Mouse (Mus musculus) kidney, postnatal 4 days (tissue): ENCODE results near the gene Itgam.

ENCODE experiments used
- DNase-seq, 2 experiments: peaks; one replicate each; pipeline ENCODE4 v3.0.0; 2021; ENCODE audit warnings: mixed read lengths in 2 of 2

The Itgam gene

DNA sequence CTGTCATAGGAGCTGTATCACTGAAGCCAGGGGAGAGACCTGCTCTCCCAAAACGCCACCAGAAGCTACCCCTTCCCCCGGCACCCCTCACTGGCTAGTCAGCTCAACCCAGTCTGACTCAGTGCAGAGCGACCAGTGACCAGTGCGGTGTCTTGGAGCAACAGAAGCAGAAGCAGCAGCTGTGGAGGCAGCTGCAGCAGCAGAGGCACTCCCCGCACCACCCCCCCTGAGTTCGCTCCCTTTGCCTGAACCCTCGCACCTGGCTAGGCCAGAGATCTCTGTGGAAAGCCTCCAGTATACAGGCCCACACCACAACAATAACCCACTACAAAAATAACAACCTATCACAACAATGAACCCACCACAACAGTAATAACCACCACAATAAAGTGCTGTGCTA is 3.9 kb upstream of the Itgam start:
- DNase-seq, result peak in 1 of 2 experiments; percentile 2

DNA sequence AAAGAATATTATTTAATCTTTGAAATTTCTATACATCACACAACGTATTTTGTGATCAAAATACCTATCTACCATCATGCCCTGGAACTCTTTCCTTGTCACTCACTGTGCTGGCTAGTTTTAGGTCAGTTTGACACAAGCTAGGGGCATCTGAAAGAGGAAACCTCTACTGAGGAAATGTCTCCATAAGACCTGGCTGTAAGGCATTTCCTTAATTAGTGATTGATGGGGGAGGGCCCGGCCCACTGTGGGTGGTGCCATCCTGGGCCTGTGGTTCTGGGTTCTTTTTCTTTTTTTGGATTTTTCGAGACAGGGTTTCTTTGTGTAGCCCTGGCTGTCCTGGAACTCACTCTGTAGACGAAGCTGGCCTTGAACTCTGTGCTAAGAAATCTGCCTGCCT is 3.3 kb upstream of the Itgam start:
- no peak for DNase-seq

- no peak for DNase-seq
Observed at GRCm38 (mm10) chr7:128063211-128063781, 856 bp downstream of the Itgam start.

GRCm38 (mm10) chr7:128065547-128065946 is 3.1 kb downstream of the Itgam start:
- DNase-seq, result no peak

- peak in 1 of 2 experiments; percentile 10 for DNase-seq
Observed at GRCm38 (mm10) chr7:128067847-128068246, 5.4 kb downstream of the Itgam start.

DNA sequence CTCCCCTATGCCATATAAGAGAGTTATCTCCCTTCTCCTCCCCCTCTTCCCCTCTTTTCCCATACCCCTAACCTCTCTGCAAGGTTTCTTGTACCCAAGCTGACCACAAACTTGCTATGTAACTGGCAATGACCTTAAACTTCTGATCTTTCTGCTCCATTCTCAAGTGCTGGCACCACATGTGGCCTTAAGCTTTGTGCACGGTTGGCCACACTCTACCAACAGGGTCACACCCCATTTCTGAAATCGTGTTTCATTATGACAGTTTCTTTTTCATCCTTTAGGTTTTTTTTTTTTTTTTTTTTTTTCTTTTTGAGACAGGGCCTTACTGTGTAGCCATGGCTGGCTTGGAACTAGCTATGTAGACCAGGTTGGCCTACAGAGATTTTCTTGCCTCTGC is 7.4 kb downstream of the Itgam start:
- no peak for DNase-seq

GRCm38 (mm10) chr7:128071816-128072215 is 9.4 kb downstream of the Itgam start:
- DNase-seq, result no peak

DNA sequence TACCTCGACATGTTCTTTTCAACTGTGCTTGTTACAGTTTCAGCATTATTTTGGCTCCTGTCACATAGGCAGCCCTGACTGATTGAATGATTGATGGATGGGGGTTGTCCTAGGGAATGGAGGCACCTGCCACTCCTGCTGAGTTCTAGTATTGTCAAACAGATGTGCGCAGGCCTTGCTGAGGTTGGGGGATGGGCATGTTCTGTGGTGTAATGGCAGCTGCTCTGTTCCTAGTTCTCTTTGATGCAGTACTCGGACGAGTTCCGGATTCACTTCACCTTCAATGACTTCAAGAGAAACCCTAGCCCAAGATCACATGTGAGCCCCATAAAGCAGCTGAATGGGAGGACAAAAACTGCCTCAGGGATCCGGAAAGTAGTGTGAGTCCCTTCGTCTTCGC is 17.6 kb downstream of the Itgam start:
- DNase-seq, result no peak

DNA sequence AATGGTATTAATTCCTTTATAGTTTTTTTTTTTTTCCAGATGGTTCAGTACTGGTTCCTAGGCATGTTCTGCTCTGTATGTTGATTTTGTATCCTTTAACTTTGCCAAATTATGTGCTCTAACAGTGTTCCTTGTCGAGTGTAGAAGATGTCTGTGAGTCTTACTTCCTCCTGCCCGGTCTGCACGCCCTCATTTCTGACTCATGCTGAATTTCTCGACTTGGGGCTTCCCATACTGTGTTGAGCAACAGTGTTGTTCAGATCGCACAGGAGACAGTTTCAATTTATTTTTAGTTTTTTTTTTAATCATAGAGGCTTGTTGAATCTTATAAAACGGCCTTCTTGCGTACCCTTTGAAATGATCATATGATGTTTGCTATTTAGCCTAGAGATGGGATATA is 26.7 kb downstream of the Itgam start:
- no peak for DNase-seq

GRCm38 (mm10) chr7:128098135-128098534 is 35.7 kb downstream of the Itgam start:
- no peak for DNase-seq

GRCm38 (mm10) chr7:128100742-128101357 is 38.4 kb downstream of the Itgam start:
- DNase-seq, result no peak

DNA sequence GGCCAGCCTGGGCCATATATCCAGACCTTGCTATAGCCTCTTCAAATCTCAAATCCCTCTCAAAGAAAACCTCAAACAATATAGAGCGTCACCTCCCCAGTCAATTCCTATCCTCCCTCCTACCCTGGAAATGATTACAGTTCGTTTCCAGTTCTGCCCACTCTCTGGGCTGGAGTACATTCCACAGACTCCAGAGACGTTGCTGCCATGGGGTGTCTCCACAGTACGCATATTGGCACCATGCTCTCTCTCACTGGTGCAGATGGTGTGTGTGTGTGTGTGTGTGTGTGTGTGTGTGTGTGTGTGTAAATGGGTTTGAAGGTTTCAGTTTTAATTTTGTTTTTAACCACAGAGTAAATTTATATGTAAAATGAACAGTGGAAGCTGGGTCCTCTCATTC is 42.8 kb downstream of the Itgam start:
- no peak for DNase-seq

GRCm38 (mm10) chr7:128107462-128107861 is 45.0 kb downstream of the Itgam start:
- no peak for DNase-seq

- DNase-seq, result no peak
Observed at GRCm38 (mm10) chr7:128110314-128110713, 47.9 kb downstream of the Itgam start.

GRCm38 (mm10) chr7:128112131-128112530 is 49.7 kb downstream of the Itgam start:
- DNase-seq, result no peak

GRCm38 (mm10) chr7:128114371-128115105 is 52.1 kb downstream of the Itgam start:
- no peak for DNase-seq

GRCm38 (mm10) chr7:128115211-128115958 is 52.9 kb downstream of the Itgam start:
- DNase-seq, result no peak

GRCm38 (mm10) chr7:128116396-128116795 is 54.0 kb downstream of the Itgam start:
- no peak for DNase-seq

- no peak for DNase-seq
Observed at GRCm38 (mm10) chr7:128119726-128120490, 57.5 kb downstream of the Itgam start.

- no peak for DNase-seq
Observed at GRCm38 (mm10) chr7:128128741-128129720, 66.6 kb downstream of the Itgam start, which contains the start of gene Itgax. TSS of gene Itgax (plus strand) at chr7:128129547.

- no peak for DNase-seq
Observed at GRCm38 (mm10) chr7:128132148-128132547, 69.7 kb downstream of the Itgam start.
